Mouse (Mus musculus) forebrain, embryonic 13.5 days (tissue): Measurements from ENCODE around the gene Chst11. TPM values are rescaled to one million over a fixed set of nuclear protein-coding genes. Genes with fewer than 3 reads are reported as not detected.

Experiments
- ATAC-seq: fragments of 200-750 bp; cut with Nextera tagmentation; 2 replicates; pipeline ENCODE4 v1.8.0; 2017
- H3K27ac ChIP-seq: fragments of 300-500 bp; sonication (generic); 2 replicates; pipeline ENCODE4 v1.5.1; 2015; ENCODE audit warnings: inconsistent platforms, mild to moderate bottlenecking, moderate library complexity
- H3K27me3 ChIP-seq: fragments of 300-500 bp; sonication (generic); 2 replicates; pipeline ENCODE4 v1.6.1; 2015; ENCODE audit warnings: mild to moderate bottlenecking, inconsistent platforms
- H3K36me3 ChIP-seq: fragments of 300-500 bp; sonication (generic); 2 replicates; pipeline ENCODE4 v1.6.1; 2015; ENCODE audit warnings: mild to moderate bottlenecking, inconsistent platforms; ENCODE audit not compliant: poor library complexity, severe bottlenecking
- H3K4me1 ChIP-seq: fragments of 300-500 bp; sonication (generic); 2 replicates; pipeline ENCODE4 v1.6.1; 2015; ENCODE audit warnings: inconsistent platforms
- H3K4me2 ChIP-seq: fragments of 300-500 bp; sonication (generic); 2 replicates; pipeline ENCODE4 v1.6.1; 2015; ENCODE audit warnings: inconsistent platforms, mild to moderate bottlenecking, moderate library complexity
- H3K4me3 ChIP-seq: fragments of 300-500 bp; sonication (generic); 2 replicates; pipeline ENCODE4 v1.5.1; 2015; ENCODE audit warnings: mild to moderate bottlenecking, inconsistent platforms
- H3K9ac ChIP-seq: fragments of 300-500 bp; sonication (generic); 2 replicates; pipeline ENCODE4 v1.6.1; 2015; ENCODE audit warnings: mild to moderate bottlenecking, inconsistent platforms
- H3K9me3 ChIP-seq: fragments of 300-500 bp; sonication (generic); replicated peaks from 2 replicates; pipeline ENCODE4 v1.6.1; 2016; ENCODE audit warnings: inconsistent platforms
- WGBS: fragments of 180-500 bp; shearing (Covaris S2); methylation state at CpG from one replicate; pipeline ENCODE4 v1.1.7; 2015; 5-methylcytosine and 5-hydroxymethylcytosine counted together
- polyA plus RNA-seq: library from polyadenylated mRNA; unstranded; fragments of >200 nt; fragmentation: Nextera tagmentation; extraction: Ambion mirVana; gene quantifications from 2 replicates; pipeline ENCODE4 v1.2.1, GENCODE M21; 2015

Chst11 gene
- polyA plus RNA-seq, 1 experiment from 2014 or later: 2.1 TPM

DNA sequence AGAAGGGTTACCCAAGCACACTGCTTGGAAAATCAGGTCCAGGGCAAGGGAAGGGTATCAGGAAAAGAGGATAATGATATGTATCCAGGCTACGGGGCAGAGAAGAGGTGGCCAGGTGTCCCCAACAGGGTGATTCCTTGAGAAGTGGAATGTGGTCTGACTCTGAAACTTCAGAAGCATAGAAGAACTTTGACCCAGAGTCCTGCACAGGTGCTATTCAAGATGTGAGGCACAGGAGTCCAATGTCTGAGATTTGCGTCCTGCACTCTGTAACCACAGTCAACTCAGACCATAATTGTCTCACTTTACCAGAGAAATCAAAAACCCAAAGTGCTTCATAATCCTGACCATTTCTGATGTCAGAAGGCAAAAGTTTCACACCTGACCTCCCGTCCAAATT is 139.3 kb downstream of the Chst11 start:
- 88% methylated on average over 3 of the region's 3 CpGs for WGBS
- no peaks in the 10 kb centered on the region for H3K36me3 ChIP-seq
- H3K9me3 ChIP-seq: no peaks in the 10 kb centered on the region
- no peak overlapping the region for H3K4me2 ChIP-seq
- H3K27me3 ChIP-seq: no peaks in the 10 kb centered on the region
- peaks cover 22% of the 10 kb centered on the region for H3K4me1 ChIP-seq
- H3K4me3 ChIP-seq: no peak overlapping the region
- no peak overlapping the region for H3K27ac ChIP-seq
- H3K9ac ChIP-seq: no peak overlapping the region
- no peak for ATAC-seq

DNA sequence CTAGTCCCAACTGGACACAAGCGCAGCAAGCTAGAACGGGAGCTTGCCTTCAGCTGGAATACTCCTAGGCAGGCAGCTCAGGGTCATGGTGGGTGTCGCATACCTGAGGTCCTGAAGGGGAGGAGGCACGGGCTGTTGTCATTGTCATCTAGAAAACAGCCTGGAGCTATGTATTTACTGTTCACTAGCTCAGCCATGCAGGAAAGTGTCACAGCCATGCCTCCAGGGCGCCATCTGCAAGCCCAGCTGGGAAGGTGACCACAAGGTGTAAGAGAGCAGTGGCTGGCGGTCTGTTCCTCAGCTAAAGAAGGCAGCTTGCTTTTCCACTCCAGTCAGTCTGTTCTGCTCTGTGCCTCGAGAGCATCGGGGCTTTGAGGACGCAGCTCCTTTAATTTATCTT is 141.1 kb downstream of the Chst11 start:
- no peak overlapping the region for H3K4me2 ChIP-seq
- H3K9ac ChIP-seq: no peak overlapping the region
- WGBS: 63% methylated on average over 9 of the region's 9 CpGs
- ATAC-seq: no peak
- H3K36me3 ChIP-seq: no peaks in the 10 kb centered on the region
- H3K9me3 ChIP-seq: no peaks in the 10 kb centered on the region
- H3K27ac ChIP-seq: no peak overlapping the region
- no peak overlapping the region for H3K4me3 ChIP-seq
- peaks cover 34% of the 10 kb centered on the region for H3K4me1 ChIP-seq
- no peaks in the 10 kb centered on the region for H3K27me3 ChIP-seq

DNA sequence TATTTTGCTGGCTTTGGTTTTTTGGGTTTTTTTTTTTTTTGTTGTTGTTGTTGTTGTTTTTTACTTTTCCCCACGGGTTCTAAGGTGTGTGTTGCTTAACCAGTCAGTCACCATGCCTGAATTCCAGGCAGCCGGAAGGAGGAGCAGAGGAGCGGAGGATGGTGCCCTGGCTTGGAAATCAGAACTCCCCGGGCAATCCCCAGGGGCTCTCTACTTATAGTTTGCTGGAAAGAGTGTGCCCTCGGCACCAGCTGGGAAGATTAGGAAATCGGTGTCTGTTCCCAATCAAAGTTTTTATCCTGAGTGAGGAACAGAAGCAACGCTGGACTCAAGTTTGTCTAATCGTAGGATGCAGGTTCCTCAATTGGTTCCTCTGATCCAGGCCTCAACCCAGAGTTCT is 143.1 kb downstream of the Chst11 start:
- Histone ChIP-seq H3K4me1 (peaks cover 35% of the 10 kb centered on the region), H3K4me2 (no peak overlapping the region), H3K27me3 (0 out of 2 replicates have a peak, but pooled peaks cover 3% of the 10 kb centered on the region), H3K9me3 (no peaks in the 10 kb centered on the region), H3K27ac (no peak overlapping the region), H3K36me3 (no peaks in the 10 kb centered on the region), H3K9ac (no peak overlapping the region), H3K4me3 (no peak overlapping the region)
- WGBS: 79% methylated on average over 8 of the region's 8 CpGs
- no peak for ATAC-seq

DNA sequence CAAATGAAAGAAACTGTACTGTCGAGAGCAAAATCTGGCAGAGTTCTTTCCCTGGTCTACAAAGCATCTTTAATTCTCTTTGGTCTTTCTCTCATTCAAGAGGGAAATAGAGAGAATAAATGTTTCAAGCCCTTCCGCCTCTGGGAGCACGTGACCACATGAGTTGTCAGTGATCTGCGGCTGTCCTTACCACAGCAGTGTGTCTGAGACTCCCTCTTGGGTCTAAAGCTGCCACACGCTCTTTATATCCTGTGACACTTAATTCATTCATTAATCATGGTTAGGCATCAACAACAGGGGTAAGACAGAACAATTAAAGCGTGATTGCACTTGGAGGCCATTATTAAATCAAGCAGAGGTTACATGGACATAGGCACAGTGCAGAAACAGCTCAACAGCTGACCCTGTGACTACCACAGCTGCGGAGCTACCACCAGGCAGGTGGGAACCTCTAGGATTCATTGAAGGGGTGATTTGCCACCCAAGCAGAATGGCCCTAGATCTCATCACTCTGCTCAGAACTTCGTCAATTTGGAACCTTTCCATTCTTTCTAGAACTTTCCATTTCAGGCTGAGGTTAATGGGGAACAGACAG is 144.4 kb downstream of the Chst11 start:
- H3K4me3 ChIP-seq: no peak overlapping the region
- H3K27ac ChIP-seq: no peak overlapping the region
- no peak for ATAC-seq
- no peak overlapping the region for H3K4me2 ChIP-seq
- 0 out of 2 replicates have a peak, but pooled peaks cover 5% of the 10 kb centered on the region for H3K27me3 ChIP-seq
- no peak overlapping the region for H3K9ac ChIP-seq
- no peaks in the 10 kb centered on the region for H3K36me3 ChIP-seq
- H3K9me3 ChIP-seq: no peaks in the 10 kb centered on the region
- peaks cover 48% of the 10 kb centered on the region for H3K4me1 ChIP-seq
- 54% methylated on average over 8 of the region's 8 CpGs for WGBS

DNA sequence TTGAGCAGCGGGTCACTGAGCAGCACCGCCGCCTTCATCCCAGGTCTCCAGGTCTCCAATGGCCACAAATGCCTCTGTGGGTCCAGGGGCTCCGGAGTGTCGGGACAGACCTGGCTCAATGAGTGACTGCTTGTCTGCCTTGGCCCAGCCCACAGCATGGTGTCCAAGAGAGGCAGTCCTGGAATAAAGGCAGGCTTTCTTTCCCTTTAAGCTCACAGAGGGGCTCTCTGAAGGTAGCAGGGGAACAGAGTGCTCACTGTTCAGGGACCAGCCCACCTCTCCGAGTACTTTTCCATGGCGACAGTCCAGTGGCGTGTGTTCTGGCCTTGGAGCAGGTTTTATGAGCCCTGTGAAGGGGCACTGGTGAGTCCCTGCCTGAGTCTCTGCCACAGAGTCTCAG is 145.3 kb downstream of the Chst11 start:
- peaks cover 52% of the 10 kb centered on the region for H3K4me1 ChIP-seq
- H3K4me3 ChIP-seq: no peak overlapping the region
- WGBS: 25% methylated on average over 8 of the region's 8 CpGs
- no peaks in the 10 kb centered on the region for H3K36me3 ChIP-seq
- 0 out of 2 replicates have a peak, but pooled peaks cover 5% of the 10 kb centered on the region for H3K27me3 ChIP-seq
- H3K9ac ChIP-seq: no peak overlapping the region
- no peaks in the 10 kb centered on the region for H3K9me3 ChIP-seq
- peak; percentile 57 for ATAC-seq
- H3K4me2 ChIP-seq: no peak overlapping the region
- H3K27ac ChIP-seq: peak overlapping the region; percentile 54

DNA sequence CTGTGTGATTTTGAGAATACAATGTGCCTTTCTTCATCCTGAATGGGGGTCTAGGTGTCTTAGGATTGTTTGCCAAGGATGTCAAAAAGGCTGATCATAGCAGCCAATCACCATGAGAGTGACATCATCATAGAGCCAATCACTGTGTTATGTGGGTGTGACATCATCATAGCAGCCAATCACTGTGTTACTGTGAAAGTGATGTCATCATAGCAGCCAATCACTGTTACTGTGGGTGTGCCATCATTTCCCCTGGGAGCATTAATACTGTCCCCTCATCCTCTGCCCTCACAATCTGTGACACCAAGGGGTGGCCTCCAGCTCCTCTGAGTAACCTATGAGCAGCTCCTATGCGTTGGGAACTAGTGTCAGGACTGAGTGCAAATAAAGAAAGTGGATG is 146.6 kb downstream of the Chst11 start:
- H3K27me3 ChIP-seq: 0 out of 2 replicates have a peak, but pooled peaks cover 5% of the 10 kb centered on the region
- no peak overlapping the region for H3K9ac ChIP-seq
- H3K4me1 ChIP-seq: peaks cover 47% of the 10 kb centered on the region
- no peak overlapping the region for H3K27ac ChIP-seq
- no peak overlapping the region for H3K4me3 ChIP-seq
- WGBS: 82% methylated on average over 1 of the region's 1 CpGs
- H3K36me3 ChIP-seq: no peaks in the 10 kb centered on the region
- ATAC-seq: no peak
- no peaks in the 10 kb centered on the region for H3K9me3 ChIP-seq
- no peak overlapping the region for H3K4me2 ChIP-seq

DNA sequence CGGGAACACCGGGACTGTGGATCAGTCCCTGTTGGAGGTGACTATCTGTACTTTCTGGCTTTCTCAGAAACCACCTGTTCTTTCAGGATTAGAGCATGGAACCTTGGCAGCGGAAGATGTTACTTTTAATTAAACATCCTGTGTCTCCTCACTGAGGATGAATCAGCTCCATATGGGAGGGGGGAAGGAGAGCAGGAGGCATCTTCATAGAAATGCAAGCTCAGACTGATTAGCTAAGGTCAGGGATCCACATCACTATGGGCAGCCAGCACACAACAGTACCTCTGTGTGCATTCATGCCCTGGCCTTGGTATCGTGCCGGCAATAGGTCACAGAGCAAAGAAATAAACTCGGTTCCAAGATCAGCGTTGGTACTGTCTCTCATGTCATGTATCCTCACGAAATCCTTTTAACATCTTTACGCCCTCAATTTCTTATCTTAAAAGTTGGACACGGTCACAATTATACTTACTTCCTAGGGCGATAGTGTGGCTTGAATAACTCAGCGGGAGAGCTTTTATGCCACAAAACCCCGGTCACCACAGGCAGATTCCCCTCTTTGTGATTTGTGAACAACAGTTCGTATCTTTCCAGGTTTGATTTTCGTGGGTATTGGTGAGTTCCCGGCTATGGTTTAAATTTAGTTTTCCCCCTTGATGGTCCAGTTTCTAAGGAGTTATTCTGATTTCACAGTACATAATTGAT is 148.7 kb downstream of the Chst11 start:
- H3K27me3 ChIP-seq: 0 out of 2 replicates have a peak, but pooled peaks cover 5% of the 10 kb centered on the region
- no peak overlapping the region for H3K4me3 ChIP-seq
- H3K9ac ChIP-seq: no peak overlapping the region
- H3K4me2 ChIP-seq: no peak overlapping the region
- no peak overlapping the region for H3K27ac ChIP-seq
- no peaks in the 10 kb centered on the region for H3K36me3 ChIP-seq
- H3K9me3 ChIP-seq: no peaks in the 10 kb centered on the region
- no peak for ATAC-seq
- WGBS: 13% methylated on average over 16 of the region's 16 CpGs
- peaks cover 53% of the 10 kb centered on the region for H3K4me1 ChIP-seq

DNA sequence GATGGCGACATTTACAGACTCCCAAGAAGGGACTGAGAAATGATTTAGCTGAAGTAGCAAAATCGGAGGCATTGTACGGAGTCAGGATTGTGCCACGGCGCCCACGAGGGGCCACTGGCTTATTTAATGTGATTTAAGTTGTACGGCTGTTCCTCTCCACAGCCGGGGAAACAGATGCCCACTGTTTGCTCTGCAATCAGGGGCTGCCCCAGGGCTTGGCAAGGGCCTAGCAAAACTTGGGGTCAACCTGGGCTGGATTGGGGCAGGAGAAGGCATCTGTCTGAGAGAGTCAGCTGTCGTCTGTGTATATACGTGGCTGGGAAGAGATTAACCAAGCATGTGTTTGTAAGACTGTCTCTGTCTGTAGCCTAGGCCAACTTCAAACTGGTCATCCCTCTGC is 149.6 kb downstream of the Chst11 start:
- Histone ChIP-seq H3K27ac (no peak overlapping the region), H3K9ac (peak overlapping the region; percentile 16; the same call in 1 of the 2 replicates), H3K4me1 (peaks cover 51% of the 10 kb centered on the region), H3K9me3 (no peaks in the 10 kb centered on the region), H3K4me3 (no peak overlapping the region), H3K36me3 (no peaks in the 10 kb centered on the region), H3K4me2 (no peak overlapping the region), H3K27me3 (0 out of 2 replicates have a peak, but pooled peaks cover 5% of the 10 kb centered on the region)
- 37% methylated on average over 10 of the region's 10 CpGs for WGBS
- ATAC-seq: peak; percentile 44; the same call in 1 of the 2 replicates

DNA sequence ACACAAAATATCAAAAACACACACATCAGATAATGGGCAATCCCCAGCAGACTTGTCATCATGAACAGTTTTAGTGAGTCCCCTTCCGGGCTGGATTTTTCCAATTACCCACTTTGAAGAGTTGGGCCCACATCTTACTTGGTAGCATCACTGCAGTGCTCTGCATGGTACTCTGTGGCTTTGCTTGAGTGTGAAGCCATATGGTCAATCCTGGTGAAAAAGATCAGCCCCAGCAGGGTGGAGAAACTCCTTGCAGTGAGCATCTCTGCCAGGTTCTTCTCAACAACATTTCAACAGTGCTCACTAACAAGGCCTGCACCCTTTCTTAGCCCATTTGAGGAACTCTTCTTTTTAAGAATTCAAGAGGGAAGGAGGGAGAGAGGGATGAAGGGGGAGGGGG is 150.7 kb downstream of the Chst11 start:
- ATAC-seq: no peak
- Histone ChIP-seq H3K36me3 (no peaks in the 10 kb centered on the region), H3K4me3 (no peak overlapping the region), H3K9me3 (no peaks in the 10 kb centered on the region), H3K27me3 (0 out of 2 replicates have a peak, but pooled peaks cover 5% of the 10 kb centered on the region), H3K4me1 (peaks cover 51% of the 10 kb centered on the region), H3K4me2 (no peak overlapping the region), H3K9ac (no peak overlapping the region), H3K27ac (no peak overlapping the region)
- 94% methylated on average over 1 of the region's 1 CpGs for WGBS

DNA sequence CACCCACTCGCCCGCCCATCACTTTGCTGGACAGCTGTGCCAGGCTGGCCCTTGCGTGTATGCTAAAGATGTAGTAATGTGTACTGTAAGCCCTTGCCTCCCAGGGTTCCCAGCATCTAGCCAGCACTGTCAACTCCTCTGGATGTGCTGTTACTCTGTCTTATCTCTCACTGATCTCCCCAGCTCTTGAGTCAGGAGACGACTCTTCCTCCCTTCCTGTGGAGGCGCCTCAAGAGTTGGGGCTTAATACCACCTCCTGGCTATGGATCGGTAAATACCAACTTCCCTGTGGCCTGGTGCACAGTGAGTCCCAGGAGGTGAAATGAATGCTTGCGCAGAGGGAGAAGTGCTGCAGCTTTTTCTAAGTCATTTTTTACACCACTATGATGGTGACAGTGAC is 151.8 kb downstream of the Chst11 start:
- H3K4me2 ChIP-seq: no peak overlapping the region
- no peak overlapping the region for H3K27ac ChIP-seq

DNA sequence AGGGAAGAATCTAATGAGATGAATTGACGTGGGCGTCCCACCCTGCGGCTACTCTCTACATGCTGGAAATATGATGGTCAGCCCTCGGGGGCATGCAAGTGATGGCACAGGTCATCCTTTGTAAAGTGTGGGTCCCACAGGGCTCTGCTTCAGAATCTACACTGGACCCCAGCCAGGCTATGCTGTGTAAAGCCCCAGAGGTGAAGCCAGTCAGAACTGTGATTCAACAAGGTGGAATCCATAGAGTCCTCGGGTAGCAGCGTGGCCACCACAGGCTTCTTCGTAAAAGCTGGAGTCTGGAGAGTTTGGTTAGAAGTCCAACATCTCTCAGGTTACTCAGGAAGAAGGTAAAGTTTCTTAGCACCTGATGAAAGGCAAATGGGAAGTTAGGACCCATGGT is 154.0 kb downstream of the Chst11 start:
- Histone ChIP-seq H3K36me3 (no peaks in the 10 kb centered on the region), H3K9ac (no peak overlapping the region; the same call in 1 of the 2 replicates), H3K4me2 (no peak overlapping the region), H3K27me3 (no peaks in the 10 kb centered on the region), H3K9me3 (no peaks in the 10 kb centered on the region), H3K4me3 (no peak overlapping the region), H3K4me1 (peaks cover 43% of the 10 kb centered on the region), H3K27ac (no peak overlapping the region)
- WGBS: 93% methylated on average over 7 of the region's 7 CpGs
- ATAC-seq: no peak

More for the DNA sequence above, 151.8 kb downstream of the Chst11 start:
- no peak overlapping the region for H3K9ac ChIP-seq
- peaks cover 49% of the 10 kb centered on the region for H3K4me1 ChIP-seq
- H3K4me3 ChIP-seq: no peak overlapping the region
- 83% methylated on average over 7 of the region's 7 CpGs for WGBS
- no peak for ATAC-seq
- 0 out of 2 replicates have a peak, but pooled peaks cover 5% of the 10 kb centered on the region for H3K27me3 ChIP-seq
- no peaks in the 10 kb centered on the region for H3K9me3 ChIP-seq
- no peaks in the 10 kb centered on the region for H3K36me3 ChIP-seq

DNA sequence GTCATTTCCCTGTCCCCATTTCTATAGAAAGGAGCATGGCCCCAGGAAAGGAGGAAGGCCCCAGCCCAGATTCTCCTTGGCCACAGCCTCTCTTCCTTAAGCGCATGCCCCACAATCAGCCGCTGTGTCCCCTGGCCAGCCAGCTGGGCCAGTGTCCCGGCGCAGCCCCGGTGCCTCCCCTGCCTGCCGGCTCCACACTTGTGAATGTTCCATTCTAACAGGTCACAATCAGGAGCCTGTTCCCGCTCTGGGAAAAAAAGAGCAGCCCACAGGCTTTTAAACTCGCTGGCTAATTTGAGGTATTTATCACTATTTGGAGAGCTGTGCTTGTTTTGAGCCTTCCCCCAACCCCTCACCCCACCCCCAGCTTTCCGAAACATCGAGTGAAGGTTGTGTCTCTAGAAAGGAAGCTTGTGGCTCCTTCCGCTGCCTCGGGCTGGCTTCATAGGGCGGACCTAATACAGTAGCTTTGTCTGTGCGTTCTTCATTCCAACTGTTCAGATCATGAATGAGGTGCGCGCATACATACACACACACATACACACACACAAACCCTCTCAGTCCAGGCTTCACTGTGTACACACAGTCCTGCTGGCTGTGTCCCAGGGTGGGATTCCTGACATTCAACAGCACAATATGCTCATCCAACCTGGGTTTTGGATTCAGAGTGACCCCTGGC is 155.1 kb downstream of the Chst11 start:
- Histone ChIP-seq H3K9me3 (no peaks in the 10 kb centered on the region), H3K4me3 (no peak overlapping the region), H3K9ac (peak overlapping the region; percentile 26; the same call in 1 of the 2 replicates), H3K27me3 (no peaks in the 10 kb centered on the region), H3K4me2 (no peak overlapping the region), H3K4me1 (peaks cover 41% of the 10 kb centered on the region), H3K27ac (peak overlapping the region; percentile 35; the same call in 1 of the 2 replicates), H3K36me3 (no peaks in the 10 kb centered on the region)
- peak; percentile 77 for ATAC-seq
- WGBS: 38% methylated on average over 16 of the region's 16 CpGs
